Mouse (Mus musculus): ENCODE data around the gene U2af2.
A peak's percentile ranks its signal among the peaks of the same experiment; 100 is the strongest.
"Not testable (repeated sequence)": the region's sequence is repeated elsewhere in the genome, so short reads cannot be mapped to it uniquely, and the experiment has no call there.

Gene U2af2

GRCm38 (mm10) chr7:5076931-5077330 is 15.0 kb downstream of the U2af2 start:
- DNase-seq (ENCODE audit: low spot score), result no peak

GRCm38 (mm10) chr7:5079365-5080009 is 17.5 kb downstream of the U2af2 start:
- DNase-seq (ENCODE audit: low spot score), result not testable (repeated sequence)

GRCm38 (mm10) chr7:5080010-5080751 is 18.2 kb downstream of the U2af2 start, which contains the start of gene Epn1:
Gene Epn1 (plus strand): TSS chr7:5080235.
- DNase-seq (ENCODE audit: low spot score), result peak; percentile 97

GRCm38 (mm10) chr7:5080815-5081214 is 18.9 kb downstream of the U2af2 start:
- no peak for DNase-seq (ENCODE audit: low spot score)

- no peak for DNase-seq (ENCODE audit: low spot score)
These were observed 19.3 kb downstream of the U2af2 start for GRCm38 (mm10) chr7:5081241-5081640.

- DNase-seq (ENCODE audit: low spot score), result no peak
These were observed 20.0 kb downstream of the U2af2 start for GRCm38 (mm10) chr7:5081939-5082338.

GRCm38 (mm10) chr7:5083325-5084105 is 21.6 kb downstream of the U2af2 start:
- no peak for DNase-seq (ENCODE audit: low spot score)

- no peak for DNase-seq (ENCODE audit: low spot score)
These were observed 23.6 kb downstream of the U2af2 start for GRCm38 (mm10) chr7:5085512-5085911.

- DNase-seq (ENCODE audit: low spot score), result no peak
These were observed 25.0 kb downstream of the U2af2 start for GRCm38 (mm10) chr7:5086921-5087440.

- DNase-seq (ENCODE audit: low spot score), result no peak
These were observed 25.9 kb downstream of the U2af2 start for GRCm38 (mm10) chr7:5087886-5088285.

- DNase-seq (ENCODE audit: low spot score), result no peak
These were observed 27.9 kb downstream of the U2af2 start for GRCm38 (mm10) chr7:5089853-5090252.

GRCm38 (mm10) chr7:5091008-5091728 is 29.2 kb downstream of the U2af2 start:
- no peak for DNase-seq (ENCODE audit: low spot score)

- DNase-seq (ENCODE audit: low spot score), result no peak
These were observed 30.4 kb downstream of the U2af2 start for GRCm38 (mm10) chr7:5092381-5092780.

GRCm38 (mm10) chr7:5092831-5093510 is 31.0 kb downstream of the U2af2 start:
- no peak for DNase-seq (ENCODE audit: low spot score)

GRCm38 (mm10) chr7:5098769-5099168 is 36.8 kb downstream of the U2af2 start:
- DNase-seq (ENCODE audit: low spot score), result no peak

GRCm38 (mm10) chr7:5099796-5100195 is 37.9 kb downstream of the U2af2 start:
- no peak for DNase-seq (ENCODE audit: low spot score)

GRCm38 (mm10) chr7:5101066-5101663 is 39.2 kb downstream of the U2af2 start:
- no peak for DNase-seq (ENCODE audit: low spot score)

- no peak for DNase-seq (ENCODE audit: low spot score)
These were observed 40.6 kb downstream of the U2af2 start for GRCm38 (mm10) chr7:5102564-5102963.

- no peak for DNase-seq (ENCODE audit: low spot score)
These were observed 46.3 kb downstream of the U2af2 start for GRCm38 (mm10) chr7:5108272-5108671.

GRCm38 (mm10) chr7:5109301-5109700 is 47.4 kb downstream of the U2af2 start:
- DNase-seq (ENCODE audit: low spot score), result no peak

- DNase-seq (ENCODE audit: low spot score), result no peak
These were observed 50.8 kb downstream of the U2af2 start for GRCm38 (mm10) chr7:5112701-5113100.
